Mouse (Mus musculus): ENCODE measurements around the gene Agps. TPM values are rescaled to one million over a fixed set of nuclear protein-coding genes. Genes with fewer than 3 reads are reported as not detected.
"Not testable (repeated sequence)": the region's sequence is repeated elsewhere in the genome, so short reads cannot be mapped to it uniquely, and the experiment has no call there.

The Agps gene
- total RNA-seq, 2 experiments from 2014 or later: 20.8 to 21.4 TPM

- not testable (repeated sequence) for DNase-seq (ENCODE audit: low spot score)
Measured at GRCm38 (mm10) chr2:75977752-75978368, 145.9 kb downstream of the Agps start, which contains the start of gene Ttc30a2. Ttc30a2 (minus strand) TSS chr2:75978170.

Other genes starting within 250 kb of the Agps start
- 100 to 1,000 TPM; 112 to 143 TPM for gene Hnrnpa3, start 172.9 kb upstream of the Agps start, total RNA-seq (2021)
- gene Nfe2l2, start 127.5 kb upstream of the Agps start, total RNA-seq (2021): 10 to 100 TPM; 34.2 to 51.0 TPM
- 1 to 10 TPM; 2.2 to 2.3 TPM for gene Ttc30b, start 106.4 kb downstream of the Agps start, total RNA-seq (2021)
- gene Ttc30a2, start 146.0 kb downstream of the Agps start, total RNA-seq (2021): under 1 TPM; 0.19 to 0.23 TPM
- 1 to 10 TPM; 1.4 to 1.5 TPM for gene Ttc30a1, start 149.8 kb downstream of the Agps start, total RNA-seq (2021)

Data from gastrocnemius, adult 18-20 months (tissue).